Mouse (Mus musculus): Measurements from ENCODE around the gene Aqp5. TPM values are rescaled to one million over a fixed set of nuclear protein-coding genes. Genes with fewer than 3 reads are reported as not detected.

The Aqp5 gene
- total and polyA plus RNA-seq, 2 experiments from 2014 or later = 0.64 to 0.76 TPM

GRCm38 (mm10) chr15:99611563-99611962 is 21.0 kb downstream of the Aqp5 start:
- WGBS = 62% methylated on average over 7 of the region's 7 CpGs
- no peak for ATAC-seq
- H3K9ac ChIP-seq = no peak overlapping the region
- no peaks in the 10 kb centered on the region for H3K9me3 ChIP-seq (ENCODE audit: low read length)
- no peaks in the 10 kb centered on the region for H3K27me3 ChIP-seq (ENCODE audit: insufficient read depth, low read length)
- peaks cover 14% of the 10 kb centered on the region for H3K4me1 ChIP-seq (ENCODE audit: insufficient read depth)
- H3K27ac ChIP-seq (ENCODE audit: low read depth, low read length) = no peak overlapping the region
- no peak overlapping the region for H3K4me2 ChIP-seq (ENCODE audit: low read depth)
- DNase-seq = no peak
- H3K36me3 ChIP-seq (ENCODE audit: insufficient read depth) = no peaks in the 10 kb centered on the region
- H3K4me3 ChIP-seq (ENCODE audit: low read depth, low read length) = no peak overlapping the region
- no peak for TF ChIP-seq CTCF (IDR thresholded peaks at IDR 0.05; ENCODE audit: low read depth)

- Histone ChIP-seq H3K4me2 (ENCODE audit: low read depth) (peak overlapping the region; percentile 15; the same call in 1 of the 2 replicates), H3K27me3 (ENCODE audit: insufficient read depth, low read length) (no peaks in the 10 kb centered on the region), H3K4me1 (ENCODE audit: insufficient read depth) (peaks cover 13% of the 10 kb centered on the region), H3K27ac (ENCODE audit: low read depth, low read length) (peak overlapping the region; percentile 57), H3K9me3 (ENCODE audit: low read length) (no peaks in the 10 kb centered on the region), H3K4me3 (ENCODE audit: low read depth, low read length) (no peak overlapping the region), H3K9ac (no peak overlapping the region), H3K36me3 (ENCODE audit: insufficient read depth) (no peaks in the 10 kb centered on the region)
- DNase-seq = no peak
- TF ChIP-seq CTCF (IDR thresholded peaks at IDR 0.05; ENCODE audit: low read depth) = no peak
- no peak for ATAC-seq
- 63% methylated on average over 13 of the region's 13 CpGs for WGBS
Observed at GRCm38 (mm10) chr15:99614273-99614672, 23.7 kb downstream of the Aqp5 start.

- no peaks in the 10 kb centered on the region for H3K9me3 ChIP-seq (ENCODE audit: low read length)
- peak; percentile 55 for DNase-seq
- H3K36me3 ChIP-seq (ENCODE audit: insufficient read depth) = no peaks in the 10 kb centered on the region
- peak; percentile 61 for ATAC-seq
- 0 out of 2 replicates have a peak overlapping the region, but pooled peaks have one; percentile 2 for H3K4me3 ChIP-seq (ENCODE audit: low read depth, low read length)
- WGBS = 5% methylated on average over 12 of the region's 12 CpGs
- peak overlapping the region; percentile 57; the same call in 1 of the 2 replicates for H3K27ac ChIP-seq (ENCODE audit: low read depth, low read length)
- H3K9ac ChIP-seq = no peak overlapping the region
- no peaks in the 10 kb centered on the region for H3K27me3 ChIP-seq (ENCODE audit: insufficient read depth, low read length)
- peak overlapping the region; percentile 15 for H3K4me2 ChIP-seq (ENCODE audit: low read depth)
- no peak for TF ChIP-seq CTCF (IDR thresholded peaks at IDR 0.05; ENCODE audit: low read depth)
- peaks cover 13% of the 10 kb centered on the region for H3K4me1 ChIP-seq (ENCODE audit: insufficient read depth)
Observed at GRCm38 (mm10) chr15:99614753-99615152, 24.2 kb downstream of the Aqp5 start.

- no peaks in the 10 kb centered on the region for H3K27me3 ChIP-seq (ENCODE audit: insufficient read depth, low read length)
- no peaks in the 10 kb centered on the region for H3K9me3 ChIP-seq (ENCODE audit: low read length)
- 27% methylated on average over 9 of the region's 9 CpGs for WGBS
- no peak overlapping the region for H3K9ac ChIP-seq
- H3K4me3 ChIP-seq (ENCODE audit: low read depth, low read length) = no peak overlapping the region
- ATAC-seq (peak; percentile 44), DNase-seq (no peak)
- TF ChIP-seq CTCF (IDR thresholded peaks at IDR 0.05; ENCODE audit: low read depth) = no peak
- H3K36me3 ChIP-seq (ENCODE audit: insufficient read depth) = no peaks in the 10 kb centered on the region
- peak overlapping the region; percentile 15; the same call in 1 of the 2 replicates for H3K27ac ChIP-seq (ENCODE audit: low read depth, low read length)
- H3K4me1 ChIP-seq (ENCODE audit: insufficient read depth) = peaks cover 13% of the 10 kb centered on the region
- H3K4me2 ChIP-seq (ENCODE audit: low read depth) = no peak overlapping the region
Observed at GRCm38 (mm10) chr15:99615246-99615645, 24.7 kb downstream of the Aqp5 start.

- H3K27me3 ChIP-seq (ENCODE audit: insufficient read depth, low read length) = no peaks in the 10 kb centered on the region
- no peaks in the 10 kb centered on the region for H3K9me3 ChIP-seq (ENCODE audit: low read length)
- no peak overlapping the region for H3K4me2 ChIP-seq (ENCODE audit: low read depth)
- H3K27ac ChIP-seq (ENCODE audit: low read depth, low read length) = no peak overlapping the region
- no peak for TF ChIP-seq CTCF (IDR thresholded peaks at IDR 0.05; ENCODE audit: low read depth)
- H3K4me3 ChIP-seq (ENCODE audit: low read depth, low read length) = no peak overlapping the region
- H3K4me1 ChIP-seq (ENCODE audit: insufficient read depth) = peaks cover 9% of the 10 kb centered on the region; the same call in 1 of the 2 replicates
- ATAC-seq = no peak
- WGBS = 84% methylated on average over 3 of the region's 3 CpGs
- H3K9ac ChIP-seq = no peak overlapping the region
- peaks cover 8% of the 10 kb centered on the region; the same call in 1 of the 2 replicates for H3K36me3 ChIP-seq (ENCODE audit: insufficient read depth)
- DNase-seq = no peak
Observed at GRCm38 (mm10) chr15:99618595-99618994, 28.0 kb downstream of the Aqp5 start.

- ATAC-seq (peak; percentile 27), DNase-seq (peak; percentile 51)
- Histone ChIP-seq H3K36me3 (ENCODE audit: insufficient read depth) (peaks cover 8% of the 10 kb centered on the region; the same call in 1 of the 2 replicates), H3K4me1 (ENCODE audit: insufficient read depth) (peaks cover 5% of the 10 kb centered on the region; the same call in 1 of the 2 replicates), H3K4me3 (ENCODE audit: low read depth, low read length) (no peak overlapping the region), H3K9ac (no peak overlapping the region), H3K9me3 (ENCODE audit: low read length) (no peaks in the 10 kb centered on the region), H3K27ac (ENCODE audit: low read depth, low read length) (0 out of 2 replicates have a peak overlapping the region, but pooled peaks have one; percentile 40), H3K4me2 (ENCODE audit: low read depth) (no peak overlapping the region), H3K27me3 (ENCODE audit: insufficient read depth, low read length) (no peaks in the 10 kb centered on the region)
- 49% methylated on average over 4 of the region's 4 CpGs for WGBS
- TF ChIP-seq CTCF (IDR thresholded peaks at IDR 0.05; ENCODE audit: low read depth) = no peak
Observed at GRCm38 (mm10) chr15:99619821-99620220, 29.2 kb downstream of the Aqp5 start.

- Histone ChIP-seq H3K4me3 (ENCODE audit: low read depth, low read length) (no peak overlapping the region), H3K4me1 (ENCODE audit: insufficient read depth) (no peaks in the 10 kb centered on the region), H3K9me3 (ENCODE audit: low read length) (no peaks in the 10 kb centered on the region), H3K27me3 (ENCODE audit: insufficient read depth, low read length) (no peaks in the 10 kb centered on the region), H3K9ac (no peak overlapping the region), H3K27ac (ENCODE audit: low read depth, low read length) (no peak overlapping the region), H3K36me3 (ENCODE audit: insufficient read depth) (peaks cover 18% of the 10 kb centered on the region), H3K4me2 (ENCODE audit: low read depth) (no peak overlapping the region)
- DNase-seq = no peak
- WGBS = 96% methylated on average over 11 of the region's 11 CpGs
- no peak for ATAC-seq
- TF ChIP-seq CTCF (IDR thresholded peaks at IDR 0.05; ENCODE audit: low read depth) = no peak
Observed at GRCm38 (mm10) chr15:99622063-99622462, 31.5 kb downstream of the Aqp5 start.

Measured in forebrain, postnatal 0 days (tissue).